Mouse (Mus musculus): ENCODE data around the gene Rft1.

DNA sequence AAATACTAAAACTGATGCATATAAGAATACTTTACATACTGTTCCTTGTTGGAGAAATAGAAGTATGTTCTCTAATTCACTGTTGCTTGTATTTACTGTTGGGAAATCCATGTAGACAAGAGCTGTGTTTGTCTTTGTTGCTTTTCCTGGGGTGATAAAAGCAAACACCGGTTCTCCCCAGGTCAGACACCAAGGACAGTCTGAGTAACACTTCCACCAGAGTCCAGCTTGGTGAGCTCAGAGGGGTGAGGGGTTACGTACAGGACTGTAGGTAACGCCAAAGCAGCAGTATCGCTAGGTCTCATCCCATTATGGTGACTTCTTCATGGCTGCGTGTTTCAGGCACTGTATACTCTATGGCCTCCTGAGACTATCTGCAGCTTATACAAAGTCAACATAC lies 80.5 kb downstream of the Rft1 start:
- TF ChIP-seq CTCF (IDR thresholded peaks at IDR 0.05; ENCODE audit: low read depth) = no peak
- no peak for TF ChIP-seq EP300 (IDR thresholded peaks at IDR 0.05; ENCODE audit: low read depth)
